Mouse (Mus musculus): ENCODE results near the gene Ppp3ca. TPM values are rescaled to one million over a fixed set of nuclear protein-coding genes. Genes with fewer than 3 reads are reported as not detected.

Ppp3ca gene
- total RNA-seq, 2 experiments from 2014 or later, result 137 to 140 TPM

DNA sequence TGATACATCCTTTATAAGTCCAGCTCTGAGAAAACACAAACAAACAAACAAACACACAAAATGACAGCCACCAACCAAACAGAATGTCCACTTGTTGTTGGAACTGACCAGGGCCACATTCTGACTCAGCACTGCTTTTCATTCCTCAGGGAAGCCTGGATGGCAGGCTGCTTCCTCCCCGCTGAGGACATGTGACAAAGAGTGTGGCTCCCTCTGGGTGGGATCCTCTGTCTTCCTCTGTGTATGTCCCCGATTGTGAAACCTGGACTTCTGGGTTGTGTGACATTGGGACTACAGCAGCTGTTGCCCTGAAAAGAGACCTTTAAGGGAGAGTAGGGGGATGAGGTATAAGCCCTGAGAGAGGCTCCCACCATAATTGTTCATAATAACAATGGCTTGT lies 80.0 kb downstream of the Ppp3ca start:
- intact Hi-C loops (cut with DNase I; ENCODE audit: low total_unique reads), result no loop called here

DNA sequence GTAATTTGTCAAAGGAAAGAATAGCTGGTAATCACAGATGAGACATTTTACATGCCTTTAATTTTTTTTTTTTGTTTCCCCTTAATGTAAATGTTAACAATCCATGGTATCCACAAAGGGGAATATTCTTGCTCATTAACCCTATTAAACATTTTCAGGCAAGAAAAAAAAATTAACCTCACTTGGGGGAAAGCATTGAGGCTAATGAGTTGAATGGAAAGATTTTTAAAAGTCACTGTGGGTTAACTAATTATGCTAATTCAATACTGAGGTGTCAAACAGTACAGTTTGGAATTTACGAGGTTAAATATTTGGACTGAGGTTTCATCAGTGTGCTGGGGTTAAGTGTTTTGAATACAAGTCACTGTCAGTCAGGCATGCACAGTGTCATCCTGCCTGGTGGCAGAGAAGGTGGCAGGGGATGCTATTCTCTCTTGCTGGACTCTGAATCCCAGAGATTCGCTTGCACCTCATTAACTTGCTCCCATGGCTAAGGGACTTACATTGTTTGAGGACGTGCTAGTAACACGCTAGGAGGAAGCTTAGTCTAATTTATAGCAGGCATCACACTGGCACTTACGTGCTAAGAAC lies 82.3 kb downstream of the Ppp3ca start:
- no peak for DNase-seq
- intact Hi-C loops (cut with DNase I; ENCODE audit: low total_unique reads), result no loop called here

More for the DNA sequence above, 80.0 kb downstream of the Ppp3ca start:
- DNase-seq, result no peak

DNA sequence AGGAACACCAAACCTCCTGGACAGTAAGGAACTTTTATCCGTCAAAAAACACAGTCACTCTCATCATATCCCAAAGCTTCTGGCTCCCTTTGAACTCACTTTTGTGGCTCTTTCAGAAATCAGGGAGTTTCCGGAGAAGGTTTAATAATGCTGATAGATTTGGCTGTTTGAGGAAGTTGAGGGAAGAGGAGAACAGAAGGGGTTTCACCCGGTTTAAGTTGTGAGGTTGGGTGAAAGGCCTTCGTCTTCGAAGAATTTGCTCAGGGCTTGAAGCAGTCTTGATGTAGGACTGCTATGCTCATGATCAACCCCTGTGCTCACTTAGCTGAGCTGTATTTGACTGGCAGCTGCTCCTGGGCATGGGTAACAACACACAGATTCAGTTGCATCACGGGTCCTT lies 86.2 kb downstream of the Ppp3ca start:
- no peak for DNase-seq
- intact Hi-C loops (cut with DNase I; ENCODE audit: low total_unique reads), result no loop called here

DNA sequence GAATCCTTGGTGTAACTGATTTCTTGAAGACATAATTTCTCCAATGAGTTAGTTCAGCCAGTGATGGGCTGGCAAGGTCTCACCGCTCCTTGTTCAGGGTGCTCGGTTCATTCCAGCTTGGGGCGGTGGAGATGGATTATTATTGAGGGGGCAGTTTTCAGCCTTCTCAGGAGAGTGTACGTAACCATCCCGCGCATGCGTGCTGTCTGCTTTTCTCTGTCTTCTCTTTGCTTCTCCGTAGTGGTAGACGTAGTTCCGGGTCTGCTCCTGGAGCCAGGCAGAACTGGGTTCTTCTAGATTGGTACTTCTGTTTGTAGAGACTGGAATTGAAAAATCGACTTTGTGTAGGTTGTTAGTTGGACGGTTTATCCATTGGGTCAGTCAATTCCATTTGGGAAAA lies 89.5 kb downstream of the Ppp3ca start:
- intact Hi-C loops (cut with DNase I; ENCODE audit: low total_unique reads), result no loop called here
- no peak for DNase-seq

DNA sequence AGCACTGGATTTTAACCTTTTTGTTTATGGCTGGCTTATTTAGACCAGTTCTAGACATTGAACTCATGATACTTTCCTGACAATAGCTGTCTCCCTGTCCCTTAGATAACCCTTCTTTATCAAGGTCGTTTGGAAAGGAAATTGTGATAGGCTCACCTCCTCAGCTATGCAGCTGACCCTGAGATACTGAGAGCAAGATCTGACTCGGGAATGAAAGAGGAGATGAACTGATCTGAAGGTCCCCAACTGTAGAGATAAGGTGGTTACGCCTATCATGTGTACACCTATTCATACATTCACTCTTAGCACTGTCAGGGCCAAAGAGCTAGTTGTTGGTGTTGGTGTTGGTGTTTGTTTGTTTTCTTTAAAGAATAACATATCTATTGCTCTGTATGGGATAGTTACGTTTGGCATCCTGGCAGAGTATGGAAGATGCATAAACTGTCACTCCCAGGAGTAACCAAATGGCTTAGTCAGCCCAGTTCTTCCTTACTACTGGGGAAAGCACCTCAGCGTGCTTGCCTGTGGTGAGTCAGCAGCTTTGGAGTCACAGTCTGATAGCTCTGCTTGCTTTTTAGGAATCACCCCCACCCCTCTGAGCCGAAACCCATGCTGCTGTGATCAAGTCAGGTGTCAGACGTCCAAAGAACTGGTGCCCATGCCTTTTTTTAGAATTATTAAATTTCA lies 91.5 kb downstream of the Ppp3ca start:
- DNase-seq, result no peak
- intact Hi-C loops (cut with DNase I; ENCODE audit: low total_unique reads), result no loop called here

DNA sequence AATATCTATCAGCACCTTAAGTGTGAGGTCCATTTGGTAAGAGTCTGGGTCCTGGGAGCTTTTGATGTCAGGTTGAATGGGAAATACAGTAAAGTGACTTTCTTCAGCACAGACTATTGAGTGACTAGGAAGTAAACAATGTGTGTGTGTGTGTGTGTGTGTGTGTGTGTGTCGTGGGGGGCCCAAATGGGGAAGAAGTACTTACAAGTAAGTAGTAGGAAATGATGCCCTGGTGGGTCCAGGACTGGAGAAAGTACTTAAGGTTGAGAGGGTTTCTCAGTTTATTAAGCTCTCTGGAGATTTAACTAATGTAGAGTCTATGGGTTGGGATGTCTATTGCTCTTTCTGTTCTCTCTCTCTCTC lies 92.0 kb downstream of the Ppp3ca start:
- no peak for DNase-seq
- intact Hi-C loops (cut with DNase I; ENCODE audit: low total_unique reads), result no loop called here

DNA sequence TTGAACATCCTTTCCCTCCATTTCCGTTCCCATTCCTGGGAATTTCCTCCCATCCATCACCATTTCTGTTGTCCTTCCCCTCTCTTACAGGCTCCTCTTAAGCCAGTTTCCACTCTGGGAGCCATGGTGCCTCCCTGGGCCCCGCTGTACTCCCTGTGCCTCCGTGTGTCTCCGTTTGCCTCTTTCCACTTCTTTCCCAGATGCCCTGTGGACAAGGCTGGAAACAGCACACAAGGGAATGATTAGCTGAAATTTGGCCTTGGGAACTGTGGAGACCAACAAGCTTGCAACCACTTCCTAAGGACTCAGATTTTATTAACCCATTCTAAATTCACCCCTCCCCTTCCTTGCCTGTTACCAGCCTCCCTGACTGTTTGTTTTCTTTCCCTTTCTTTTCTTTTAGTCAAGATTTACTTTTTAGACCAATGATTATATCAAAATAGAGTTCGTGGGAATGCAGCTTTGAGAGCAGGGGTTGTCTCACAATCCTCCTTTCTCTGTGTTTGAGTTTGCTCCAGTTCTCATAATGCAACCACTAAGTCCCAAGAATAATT lies 93.9 kb downstream of the Ppp3ca start:
- DNase-seq, result no peak
- intact Hi-C loops (cut with DNase I; ENCODE audit: low total_unique reads), result no loop called here

DNA sequence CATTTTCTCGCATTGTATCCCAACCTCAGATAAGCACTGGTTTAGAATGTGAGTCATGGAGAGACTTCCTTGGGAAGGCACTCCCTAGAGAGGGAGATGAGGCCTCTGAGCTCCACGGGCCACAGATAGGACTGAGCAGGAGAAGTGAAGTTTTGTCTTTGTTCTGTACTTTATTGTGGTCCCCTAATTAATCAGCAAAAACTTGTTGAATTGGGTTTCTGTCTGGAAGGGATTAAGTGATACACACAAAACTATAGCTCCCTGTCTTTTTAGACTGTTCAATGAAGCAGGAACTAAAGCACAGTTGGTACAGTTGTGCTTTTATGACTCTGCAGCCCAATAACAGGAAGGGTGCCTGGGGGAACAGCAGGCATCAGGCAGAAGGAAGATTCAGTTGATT lies 95.6 kb downstream of the Ppp3ca start:
- intact Hi-C loops (cut with DNase I; ENCODE audit: low total_unique reads), result no loop called here
- DNase-seq, result no peak

DNA sequence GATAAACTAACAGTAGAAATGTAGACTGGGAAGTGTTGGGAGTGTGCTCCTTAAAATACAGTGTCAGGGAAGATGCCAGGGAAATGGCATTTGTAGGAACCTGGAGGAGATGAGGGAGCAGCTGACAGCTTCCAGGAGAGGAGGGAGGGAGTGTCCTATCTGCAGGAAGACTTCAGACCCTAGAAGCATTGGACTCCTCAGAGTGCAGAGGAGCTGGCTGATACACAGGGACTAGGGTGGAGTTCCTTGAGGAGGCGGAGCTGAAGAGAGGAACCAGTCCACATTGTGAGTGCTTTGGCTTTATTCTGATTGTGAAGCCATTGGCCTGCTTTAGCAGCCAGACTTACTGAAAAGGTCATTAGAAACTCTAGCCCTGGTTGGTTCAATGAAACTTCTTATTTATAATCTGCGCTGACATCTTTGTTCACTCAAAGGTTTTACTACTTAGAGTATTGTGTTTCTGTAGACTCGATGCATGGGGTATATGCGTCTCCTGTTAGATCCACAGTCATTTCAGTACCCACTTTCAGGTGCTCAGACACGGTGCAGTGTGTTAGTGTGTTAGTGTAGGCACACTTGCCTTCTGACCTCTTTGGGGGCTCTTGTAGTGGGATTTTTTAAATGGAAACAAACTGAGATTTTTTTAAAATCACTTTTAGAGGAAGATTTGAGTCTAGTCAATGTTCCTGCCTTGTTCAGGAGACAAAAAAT lies 99.0 kb downstream of the Ppp3ca start:
- no peak for DNase-seq
- intact Hi-C loops (cut with DNase I; ENCODE audit: low total_unique reads), result no loop called here

DNA sequence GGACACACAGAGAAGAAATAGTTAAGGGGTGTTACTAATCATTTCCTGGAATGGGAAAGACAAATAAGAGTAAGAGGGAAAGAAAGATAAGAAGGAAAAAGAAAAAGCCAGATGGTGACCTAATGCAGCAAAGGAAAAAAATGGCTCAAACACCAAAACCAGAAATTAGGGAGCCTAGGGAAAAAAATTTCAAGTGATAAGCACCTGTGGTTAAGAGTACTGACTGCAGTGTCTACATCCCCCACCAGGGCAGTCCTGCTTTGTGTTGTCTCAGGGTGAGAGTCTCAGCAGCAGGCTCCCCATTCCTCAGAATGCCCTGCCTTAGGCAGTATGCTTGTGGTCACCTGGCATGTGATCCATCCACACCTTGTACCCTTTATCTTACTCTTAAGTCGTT lies 99.6 kb downstream of the Ppp3ca start:
- intact Hi-C loops (cut with DNase I; ENCODE audit: low total_unique reads), result no loop called here
- DNase-seq, result no peak

DNA sequence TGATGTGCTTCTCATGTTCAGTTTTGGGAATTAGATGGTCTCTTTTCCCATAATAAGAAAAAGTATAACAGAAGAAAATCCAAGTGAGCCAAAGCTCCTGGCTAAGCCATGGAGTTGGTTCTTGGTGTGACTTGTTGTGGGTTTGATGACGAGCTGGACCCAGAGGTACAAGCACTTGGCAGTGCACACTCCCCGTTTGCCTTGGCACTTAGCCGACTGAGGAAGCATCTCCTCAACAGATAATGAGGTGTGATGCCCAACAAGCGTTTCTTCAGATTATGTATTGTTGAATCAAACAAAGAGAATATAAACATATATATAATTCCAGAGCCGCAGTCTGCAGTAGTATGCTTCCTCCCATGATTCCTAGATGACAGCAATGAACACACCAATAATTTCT lies 101.8 kb downstream of the Ppp3ca start:
- intact Hi-C loops (cut with DNase I; ENCODE audit: low total_unique reads), result no loop called here
- no peak for DNase-seq

DNA sequence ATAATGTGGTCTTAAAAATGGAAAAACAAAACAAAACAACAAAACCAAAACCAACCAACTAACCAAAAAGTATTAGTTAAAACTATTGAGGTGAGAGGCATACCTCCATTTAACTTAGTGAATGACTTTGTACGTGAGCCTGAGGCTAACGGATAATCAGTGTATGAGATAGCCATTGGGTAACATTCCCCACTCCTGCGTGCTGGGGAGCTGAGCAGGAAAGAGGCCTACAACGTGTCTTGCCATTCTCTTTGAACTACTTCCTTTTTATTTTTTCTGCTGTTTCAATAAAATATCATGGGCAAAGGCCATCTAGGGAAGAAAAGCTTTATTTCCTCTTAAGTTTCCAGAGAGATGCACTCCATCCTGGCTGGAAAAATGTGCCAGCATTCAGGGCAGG lies 103.3 kb downstream of the Ppp3ca start:
- intact Hi-C loops (cut with DNase I; ENCODE audit: low total_unique reads), result no loop called here

DNA sequence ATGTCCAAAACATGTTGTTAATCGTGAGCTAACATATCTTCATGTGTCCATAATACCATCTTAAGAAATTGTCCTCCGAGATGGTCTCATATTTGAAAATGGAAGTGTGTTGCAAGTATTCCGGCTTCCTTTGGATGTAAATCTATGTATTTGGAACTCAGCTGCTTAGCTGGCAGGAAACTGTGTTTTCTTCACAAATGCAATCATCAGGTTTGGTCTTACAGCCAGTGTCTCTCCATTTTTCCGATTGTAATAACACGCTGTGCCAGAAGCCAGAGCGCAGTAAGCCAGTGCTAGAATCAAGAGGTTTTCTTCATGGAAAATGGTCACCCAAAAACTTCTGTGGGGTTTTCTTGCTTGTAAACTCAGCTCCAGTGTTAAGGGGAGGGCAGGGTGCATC lies 104.3 kb downstream of the Ppp3ca start:
- no peak for DNase-seq
- intact Hi-C loops (cut with DNase I; ENCODE audit: low total_unique reads), result no loop called here

More for the DNA sequence above, 103.3 kb downstream of the Ppp3ca start:
- no peak for DNase-seq

DNA sequence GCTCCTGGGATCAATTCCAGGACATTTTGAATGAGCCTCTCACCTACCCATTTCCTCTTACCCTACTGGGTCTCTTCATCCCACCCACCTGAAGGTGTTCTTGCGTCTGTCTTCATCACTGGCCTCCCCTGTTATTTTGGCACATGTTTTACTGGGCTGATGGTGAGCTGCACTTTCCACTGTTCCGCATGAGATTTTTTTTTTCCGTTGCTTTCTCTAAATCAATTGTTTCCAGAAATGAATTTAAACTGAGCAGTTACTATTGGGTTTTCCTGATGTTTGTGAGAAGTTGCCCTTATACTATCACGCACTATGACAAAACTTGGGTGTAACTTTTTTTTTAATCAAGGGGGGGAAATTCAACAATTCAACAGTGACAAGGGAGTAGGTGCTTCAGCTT lies 106.6 kb downstream of the Ppp3ca start:
- intact Hi-C loops (cut with DNase I; ENCODE audit: low total_unique reads), result no loop called here
- no peak for DNase-seq

DNA sequence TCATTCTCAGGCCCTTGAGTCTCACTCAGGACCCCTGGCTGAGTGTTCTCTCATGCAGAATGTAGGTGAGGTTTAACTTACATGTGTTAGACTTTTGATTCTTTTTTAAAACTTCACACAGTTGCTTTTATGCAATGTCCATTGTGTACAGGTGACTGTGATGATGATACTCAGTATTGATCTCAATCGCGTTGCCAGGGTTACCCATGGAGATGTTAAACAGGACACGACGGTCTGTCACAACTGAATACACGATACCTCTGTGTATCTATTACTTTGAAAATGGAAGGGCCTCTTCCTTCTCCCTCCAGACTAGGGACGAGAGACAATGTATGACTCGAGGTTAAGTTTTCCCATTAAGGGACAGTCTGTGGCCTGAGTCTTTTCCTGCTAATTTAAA lies 107.5 kb downstream of the Ppp3ca start:
- no peak for DNase-seq
- intact Hi-C loops (cut with DNase I; ENCODE audit: low total_unique reads), result no loop called here

DNA sequence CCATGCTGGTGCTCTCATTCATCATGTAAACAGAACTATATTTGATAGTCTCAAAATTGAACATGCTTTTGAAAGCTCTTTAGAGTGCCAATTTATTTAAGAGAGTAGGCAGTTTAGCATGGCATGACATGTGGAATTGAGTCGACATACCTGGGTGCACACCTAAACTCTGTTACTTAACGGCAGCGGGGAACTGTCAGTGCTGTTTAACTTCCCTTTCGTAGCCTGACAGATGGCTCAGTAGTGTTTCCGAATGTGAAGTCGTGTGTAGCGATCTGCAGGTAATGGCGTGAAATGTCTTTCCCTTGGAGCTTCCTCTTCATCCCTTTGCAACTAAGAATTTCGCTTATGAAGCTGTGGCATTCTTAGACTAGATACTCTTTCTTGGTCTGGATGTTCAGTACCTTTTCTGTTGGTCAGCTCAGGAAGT lies 107.9 kb downstream of the Ppp3ca start:
- intact Hi-C loops (cut with DNase I; ENCODE audit: low total_unique reads), result no loop called here
- no peak for DNase-seq

DNA sequence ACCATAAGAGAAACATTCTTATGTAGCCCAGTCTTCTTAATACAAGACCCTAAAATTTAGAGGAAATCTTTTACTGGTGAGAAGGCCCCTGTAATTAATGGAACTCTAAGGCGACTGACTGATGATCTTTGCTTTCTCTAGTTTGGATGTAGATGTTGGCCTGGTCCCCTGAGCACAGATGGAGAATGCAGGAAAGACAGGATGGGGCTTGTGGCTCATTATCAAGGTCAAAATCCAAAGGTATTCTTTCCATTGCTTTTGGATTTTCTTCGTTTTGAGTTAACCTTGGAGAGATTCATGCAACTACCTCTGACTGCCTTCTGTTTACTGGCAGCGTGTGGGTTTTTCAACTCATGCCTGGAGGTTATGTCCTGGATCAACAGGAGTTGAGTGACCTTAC lies 110.4 kb downstream of the Ppp3ca start:
- no peak for DNase-seq
- intact Hi-C loops (cut with DNase I; ENCODE audit: low total_unique reads), result no loop called here

DNA sequence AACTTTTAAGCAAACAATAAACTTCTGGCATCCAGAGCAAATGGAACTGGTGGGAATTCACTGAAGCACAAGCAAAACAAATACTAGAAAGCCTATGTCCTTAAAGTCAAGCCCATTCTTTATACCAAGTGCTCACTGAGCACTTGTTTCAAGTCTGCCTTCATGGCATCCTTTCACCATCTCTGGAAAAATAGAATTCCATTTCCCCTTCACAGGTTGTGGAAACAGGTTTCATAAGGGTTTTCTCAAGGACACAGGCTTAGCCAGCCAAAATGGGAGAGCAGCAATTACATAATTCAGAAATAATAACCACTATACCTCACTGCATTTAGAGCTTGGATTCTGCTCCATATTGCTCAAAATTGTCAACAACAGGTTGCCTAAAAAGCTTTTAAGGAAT lies 112.1 kb downstream of the Ppp3ca start:
- no peak for DNase-seq
- intact Hi-C loops (cut with DNase I; ENCODE audit: low total_unique reads), result no loop called here

DNA sequence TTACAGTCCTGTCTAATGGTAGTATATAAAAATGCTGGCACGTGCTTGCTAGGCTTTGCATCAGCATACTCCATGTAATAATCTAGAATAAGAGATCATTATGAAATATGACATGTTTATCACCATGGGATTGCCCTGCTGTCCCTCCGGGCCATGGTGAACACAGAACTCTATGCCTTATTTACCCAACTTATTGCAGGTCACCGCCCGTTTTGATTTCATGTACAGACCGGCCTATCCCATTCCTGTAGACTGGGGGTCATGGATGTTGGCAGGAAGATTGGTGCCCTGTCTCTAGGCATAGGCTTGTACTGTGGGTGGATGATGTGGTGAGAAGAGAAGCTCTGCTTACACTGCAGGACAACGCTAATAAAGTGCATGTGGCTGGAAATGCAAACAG lies 115.8 kb downstream of the Ppp3ca start:
- intact Hi-C loops (cut with DNase I; ENCODE audit: low total_unique reads), result no loop called here

DNA sequence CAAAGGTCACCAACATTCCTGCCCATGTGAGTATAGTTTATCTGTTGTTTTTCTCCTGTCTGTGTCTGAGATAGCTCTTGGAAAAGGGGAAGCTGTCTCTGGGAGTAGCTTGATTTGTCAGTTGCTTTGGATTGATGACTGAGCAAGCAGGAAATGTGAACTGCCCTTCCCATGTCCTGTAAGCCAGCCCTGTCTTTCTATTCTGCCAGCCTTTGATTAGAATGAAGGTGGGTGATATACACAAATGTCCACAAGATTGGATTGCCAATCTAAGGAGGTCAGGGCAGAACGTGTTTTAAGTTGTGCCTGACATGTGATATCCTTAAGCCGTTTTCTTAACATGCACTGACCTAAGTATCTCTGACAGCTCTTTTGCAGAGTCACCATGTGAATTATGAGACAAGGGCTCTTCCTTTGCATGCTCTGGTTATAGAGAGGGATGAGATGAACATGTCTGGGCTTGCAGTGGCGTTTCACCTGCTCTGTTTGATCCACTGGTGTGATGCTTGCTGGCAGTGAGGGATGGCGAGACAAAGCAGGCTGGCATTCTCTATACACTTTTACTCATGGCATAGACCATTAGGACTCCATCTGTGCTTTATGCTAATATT lies 120.4 kb downstream of the Ppp3ca start:
- intact Hi-C loops (cut with DNase I; ENCODE audit: low total_unique reads), result no loop called here
- no peak for DNase-seq

More for the DNA sequence above, 115.8 kb downstream of the Ppp3ca start:
- DNase-seq, result no peak

Measured in gastrocnemius, postnatal 14 days (tissue).